Mouse (Mus musculus) heart, adult 2 months (tissue): Measurements from ENCODE around the gene Svop. TPM values are rescaled to one million over a fixed set of nuclear protein-coding genes. Genes with fewer than 3 reads are reported as not detected.
A peak's percentile ranks its signal among the peaks of the same experiment; 100 is the strongest.

Experiments used
- DNase-seq, 2 experiments: peaks; one replicate each; pipeline ENCODE4 v3.0.0; 2021
- H3K27ac ChIP-seq: fragments of 200-600 bp; 2 replicates; pipeline ENCODE4 v1.8.1; 2022
- H3K27me3 ChIP-seq: fragments of 200-500 bp; 2 replicates; pipeline ENCODE4 v1.6.1; 2012; ENCODE audit warnings: mild to moderate bottlenecking, low read length, inconsistent platforms, mixed read lengths; ENCODE audit not compliant: control insufficient read depth, insufficient read depth
- H3K36me3 ChIP-seq: fragments of 200-500 bp; 2 replicates; pipeline ENCODE4 v1.6.1; 2012; ENCODE audit warnings: low read length, inconsistent platforms; ENCODE audit not compliant: control insufficient read depth, insufficient read depth
- H3K4me1 ChIP-seq: fragments of 200-500 bp; 2 replicates; pipeline ENCODE4 v1.6.1; 2011; ENCODE audit warnings: low read length; ENCODE audit not compliant: control insufficient read depth, insufficient read depth
- H3K4me3 ChIP-seq: fragments of 200-600 bp; 2 replicates; pipeline ENCODE4 v1.8.1; 2022
- H3K79me2 ChIP-seq: fragments of 200-500 bp; replicated peaks from 2 replicates; pipeline ENCODE4 v1.6.1; 2012; ENCODE audit warnings: mild to moderate bottlenecking, inconsistent platforms, low read length, moderate library complexity, mixed read lengths; ENCODE audit not compliant: control insufficient read depth, insufficient read depth
- H3K9ac ChIP-seq: fragments of 200-500 bp; 2 replicates; pipeline ENCODE4 v1.6.1; 2012; ENCODE audit warnings: low read depth, mild to moderate bottlenecking, control low read depth, inconsistent platforms, low read length, mixed read lengths
- CTCF ChIP-seq: fragments of 200-600 bp; IDR thresholded peaks from 2 replicates; pipeline ENCODE4 v1.8.1; 2022; ENCODE audit warnings: antibody characterized with exemption, mild to moderate bottlenecking, moderate library complexity
- EP300 ChIP-seq: fragments of 200-500 bp; IDR thresholded peaks from 2 replicates; pipeline ENCODE4 v1.6.1; 2011; ENCODE audit warnings: low read depth, low read length, control low read depth; ENCODE audit not compliant: insufficient read depth
- POLR2A ChIP-seq: fragments of 200-500 bp; IDR thresholded peaks from 2 replicates; pipeline ENCODE4 v1.6.1; 2011; ENCODE audit warnings: mild to moderate bottlenecking, low read depth, low read length, control low read depth; ENCODE audit not compliant: insufficient read depth
- WGBS: fragments of 180-500 bp; shearing (Covaris S2); methylation state at CpG from one replicate; pipeline ENCODE4 v1.1.7; 2018; 5-methylcytosine and 5-hydroxymethylcytosine counted together
- intact Hi-C: fragments of 180-260 bp; cut with DNase I; formaldehyde crosslinking; loops from one replicate; pipeline ENCODE4 v1.15.1; 2025
- polyA plus RNA-seq: library from polyadenylated mRNA; depleted of rRNA; stranded (reverse); fragments of >200 nt; gene quantifications from 2 replicates; pipeline ENCODE4 v1.2.3, GENCODE M21; 2012
- total RNA-seq, 2 experiments: library from RNA; stranded (reverse); gene quantifications; 2 replicates each; pipeline ENCODE4 v1.2.3; 2021

The Svop gene
- total and polyA plus RNA-seq, 3 experiments, result 0.08 TPM; not detected in 2

DNA sequence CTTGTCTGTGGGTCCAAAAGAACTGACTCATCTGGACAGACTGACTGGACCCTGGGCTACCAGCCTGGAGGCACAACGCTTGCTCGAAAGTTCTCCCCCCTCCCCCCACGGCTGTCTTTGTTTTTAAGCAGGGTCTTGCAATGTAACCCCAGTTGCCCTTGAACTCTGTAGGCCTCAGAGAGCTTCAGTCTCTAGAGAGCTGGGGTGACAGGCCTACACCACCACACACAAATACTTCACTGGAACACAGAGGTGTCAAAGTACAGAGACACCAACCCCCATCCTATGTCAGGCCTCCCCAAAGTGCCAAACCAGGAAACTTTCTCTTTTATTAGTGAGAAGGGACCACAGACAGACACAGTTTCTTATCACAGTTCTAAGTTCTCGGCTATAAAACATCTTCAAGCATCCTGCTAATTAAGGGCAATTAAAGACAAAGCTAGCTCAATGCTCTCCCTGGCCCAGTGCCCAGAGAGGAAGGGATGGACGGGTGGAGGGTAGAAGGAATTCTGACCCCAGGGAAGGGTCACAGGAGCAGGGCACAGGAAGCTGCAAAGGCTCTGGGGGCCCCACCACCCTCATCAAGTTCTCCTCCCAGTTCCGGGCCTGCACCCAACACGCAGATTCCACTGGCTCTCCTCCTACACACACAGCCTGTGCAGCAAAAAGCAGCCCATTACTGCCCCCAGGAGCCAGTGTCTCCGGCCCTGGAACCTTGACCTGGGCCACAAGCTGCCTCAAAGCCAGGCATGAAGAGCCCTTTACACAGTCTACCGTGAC lies 105.0 kb downstream of the Svop start:
- H3K4me1 ChIP-seq, result peaks cover 38% of the 10 kb centered on the region
- no peak overlapping the region for H3K4me3 ChIP-seq
- WGBS, result 29% methylated on average over 9 of the region's 9 CpGs
- peaks cover 4% of the 10 kb centered on the region for H3K36me3 ChIP-seq
- peaks cover 7% of the 10 kb centered on the region for H3K79me2 ChIP-seq
- TF ChIP-seq EP300 (peak; percentile 52; the same call in 1 of the 2 replicates), POLR2A (no peak), CTCF (peak; percentile 59)
- intact Hi-C loops, result loop anchor here (1.0 to 2.0 kb wide), 2 partner anchors 11 to 30 kb away; no protein-coding TSS in a partner anchor
- no peak overlapping the region for H3K9ac ChIP-seq
- H3K27ac ChIP-seq, result peak overlapping the region; percentile 76
- no peaks in the 10 kb centered on the region for H3K27me3 ChIP-seq
- peak; percentile 83 to 86 for DNase-seq

DNA sequence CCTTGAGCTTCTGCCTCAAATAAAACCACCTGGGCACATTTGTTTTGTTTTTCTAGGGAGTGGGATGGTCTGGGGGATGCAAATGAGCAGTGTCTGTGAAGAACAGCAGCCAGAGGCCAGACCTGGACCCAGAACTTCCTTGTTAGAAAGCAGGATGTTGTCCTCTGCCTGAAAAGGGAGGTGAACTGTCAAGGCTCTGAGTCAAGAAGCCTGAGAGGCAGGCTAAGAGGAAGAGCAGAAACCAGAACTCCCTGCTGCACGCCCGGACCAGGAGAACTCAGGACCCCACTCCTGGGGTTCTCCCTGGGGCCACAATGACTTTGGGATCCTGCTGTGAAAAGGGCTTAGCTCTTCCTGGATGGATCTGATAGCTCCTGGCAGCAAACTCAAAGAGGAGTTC lies 105.6 kb downstream of the Svop start:
- intact Hi-C loops, result loop anchor here (1.0 to 2.0 kb wide), 2 partner anchors 10 to 29 kb away; no protein-coding TSS in a partner anchor
- peaks cover 34% of the 10 kb centered on the region for H3K4me1 ChIP-seq
- peaks cover 7% of the 10 kb centered on the region for H3K79me2 ChIP-seq
- H3K27me3 ChIP-seq, result no peaks in the 10 kb centered on the region
- peaks cover 4% of the 10 kb centered on the region for H3K36me3 ChIP-seq
- H3K4me3 ChIP-seq, result no peak overlapping the region
- 0 out of 2 replicates have a peak overlapping the region, but pooled peaks have one; percentile 7 for H3K9ac ChIP-seq
- DNase-seq, result no peak
- TF ChIP-seq CTCF (no peak), POLR2A (no peak), EP300 (no peak)
- 41% methylated on average over 2 of the region's 2 CpGs for WGBS
- peak overlapping the region; percentile 76 for H3K27ac ChIP-seq

DNA sequence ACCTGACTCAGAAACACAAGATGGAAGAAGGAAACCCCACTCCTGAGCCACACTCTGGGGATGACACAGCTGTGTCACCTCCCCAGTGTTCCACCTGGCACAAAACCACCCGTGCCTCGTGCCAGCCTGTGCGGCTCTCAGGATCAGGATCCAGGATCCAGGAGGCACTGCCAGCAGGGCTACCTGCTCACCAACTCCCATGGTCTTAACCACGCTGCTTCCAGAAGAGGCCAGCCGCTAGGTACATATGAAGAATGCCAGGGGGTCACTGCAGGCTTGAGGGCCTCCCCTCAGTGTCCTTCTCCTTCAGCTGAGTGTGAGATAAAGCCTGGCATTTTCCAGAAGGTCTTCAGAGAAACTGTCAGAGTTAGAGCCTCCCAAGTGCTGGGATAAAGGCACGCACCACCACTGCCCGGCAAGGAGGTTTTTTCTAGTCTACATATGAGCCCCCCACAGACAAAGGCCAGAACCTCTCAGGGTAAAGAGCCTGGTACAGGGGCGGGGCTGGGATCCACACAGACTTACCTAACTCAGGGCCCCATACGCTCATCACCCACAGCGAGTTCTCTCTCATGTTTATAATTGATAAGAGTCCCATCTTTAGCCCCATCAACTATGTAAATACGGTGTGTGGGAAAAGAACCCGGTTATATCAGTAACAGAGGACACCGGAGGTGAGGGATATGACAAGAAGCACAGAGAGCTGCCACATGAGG lies 107.2 kb downstream of the Svop start:
- Histone ChIP-seq H3K79me2 (peaks cover 9% of the 10 kb centered on the region), H3K4me3 (no peak overlapping the region), H3K36me3 (peaks cover 4% of the 10 kb centered on the region), H3K27ac (no peak overlapping the region; the same call in 1 of the 2 replicates), H3K9ac (no peak overlapping the region), H3K4me1 (peaks cover 27% of the 10 kb centered on the region), H3K27me3 (no peaks in the 10 kb centered on the region)
- TF ChIP-seq POLR2A, result no peak
- no peak for TF ChIP-seq EP300
- TF ChIP-seq CTCF, result no peak
- WGBS, result 77% methylated on average over 13 of the region's 13 CpGs
- intact Hi-C loops, result no loop called here
- DNase-seq, result no peak

DNA sequence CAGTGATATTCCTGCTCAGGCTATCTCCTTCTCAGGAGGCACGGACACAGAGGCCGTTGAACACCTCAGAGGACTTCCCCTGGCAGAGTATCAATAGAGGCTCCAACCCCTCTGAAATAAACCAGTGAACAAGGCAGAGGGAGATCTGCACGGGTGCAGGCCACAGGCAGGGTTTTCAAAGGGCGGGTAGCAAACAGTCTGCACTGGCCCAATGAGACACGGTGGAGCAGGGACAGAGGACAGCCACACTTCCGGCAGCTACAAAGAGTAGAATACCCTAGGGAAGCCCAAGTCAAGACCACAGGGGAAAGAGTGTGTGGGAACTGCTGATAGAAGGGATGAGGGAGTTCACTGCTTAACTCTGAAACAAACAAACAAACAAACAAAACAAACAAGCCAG lies 107.8 kb downstream of the Svop start:
- 23% methylated on average over 6 of the region's 6 CpGs for WGBS
- Histone ChIP-seq H3K79me2 (peaks cover 9% of the 10 kb centered on the region), H3K27me3 (no peaks in the 10 kb centered on the region), H3K4me1 (peaks cover 27% of the 10 kb centered on the region), H3K36me3 (peaks cover 4% of the 10 kb centered on the region), H3K27ac (no peak overlapping the region; the same call in 1 of the 2 replicates), H3K9ac (no peak overlapping the region), H3K4me3 (no peak overlapping the region)
- intact Hi-C loops, result no loop called here
- DNase-seq, result no peak
- TF ChIP-seq EP300 (no peak), CTCF (no peak), POLR2A (no peak)

DNA sequence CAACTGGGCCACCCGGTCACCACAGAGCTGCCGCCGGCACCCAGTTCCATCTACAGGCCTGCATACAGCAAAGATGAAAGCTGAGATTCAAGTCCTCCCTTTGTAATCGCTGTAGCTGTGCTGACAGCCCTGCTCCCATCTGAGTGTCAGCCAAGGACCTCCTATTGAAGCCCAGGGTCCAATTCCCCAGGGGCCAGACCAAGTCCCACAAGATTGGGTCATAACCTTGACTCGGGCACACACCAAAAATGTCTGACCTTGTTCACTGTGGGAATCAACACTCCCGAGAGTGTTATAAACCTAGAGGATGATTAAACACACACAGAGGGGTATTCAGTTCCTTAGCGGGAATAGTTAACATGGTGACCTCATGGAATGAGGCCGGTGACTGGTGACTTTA lies 109.5 kb downstream of the Svop start:
- no peak overlapping the region for H3K9ac ChIP-seq
- no peak overlapping the region for H3K27ac ChIP-seq
- no peaks in the 10 kb centered on the region for H3K36me3 ChIP-seq
- peaks cover 30% of the 10 kb centered on the region for H3K4me1 ChIP-seq
- 66% methylated on average over 8 of the region's 8 CpGs for WGBS
- no peak for DNase-seq
- TF ChIP-seq EP300, result no peak
- TF ChIP-seq CTCF, result no peak
- TF ChIP-seq POLR2A, result no peak
- H3K4me3 ChIP-seq, result no peak overlapping the region
- intact Hi-C loops, result no loop called here
- no peaks in the 10 kb centered on the region for H3K27me3 ChIP-seq
- H3K79me2 ChIP-seq, result peaks cover 9% of the 10 kb centered on the region
